Mouse (Mus musculus) heart, adult 8-10 months (tissue): ENCODE measurements at regions not wholly inside any gene's neighbourhood (a gene's known extent, or its start where the extent isn't known, plus 50 kb on each side); places are given as distances from the start of the nearest gene placed in this dataset.

Experiments used
- DNase-seq: peaks from one replicate; pipeline ENCODE4 v3.0.0; 2022; ENCODE audit warnings: low spot score

GRCm38 (mm10) chr2:75491150-75491549 lies 167.9 kb upstream of the Hnrnpa3 start:
- DNase-seq = no peak

- no peak for DNase-seq
Observed at GRCm38 (mm10) chr2:75491789-75492500, 167.1 kb upstream of the Hnrnpa3 start.

GRCm38 (mm10) chr2:75492501-75492898 lies 166.6 kb upstream of the Hnrnpa3 start:
- DNase-seq = no peak

GRCm38 (mm10) chr2:75496606-75497240 lies 162.3 kb upstream of the Hnrnpa3 start:
- no peak for DNase-seq

- no peak for DNase-seq
Observed at GRCm38 (mm10) chr2:75510223-75510622, 148.8 kb upstream of the Hnrnpa3 start.

GRCm38 (mm10) chr2:75512422-75513170 lies 146.5 kb upstream of the Hnrnpa3 start:
- no peak for DNase-seq

GRCm38 (mm10) chr2:75514171-75514570 lies 144.9 kb upstream of the Hnrnpa3 start:
- no peak for DNase-seq

- DNase-seq = no peak
Observed at GRCm38 (mm10) chr2:75516223-75516622, 142.8 kb upstream of the Hnrnpa3 start.

GRCm38 (mm10) chr2:75517096-75517495 lies 142.0 kb upstream of the Hnrnpa3 start:
- no peak for DNase-seq

- no peak for DNase-seq
Observed at GRCm38 (mm10) chr2:75518607-75519006, 140.5 kb upstream of the Hnrnpa3 start.

- DNase-seq = no peak
Observed at GRCm38 (mm10) chr2:75525562-75525961, 133.5 kb upstream of the Hnrnpa3 start.

- no peak for DNase-seq
Observed at GRCm38 (mm10) chr2:75528706-75529105, 130.4 kb upstream of the Hnrnpa3 start.

GRCm38 (mm10) chr2:75538114-75538513 lies 120.9 kb upstream of the Hnrnpa3 start:
- DNase-seq = no peak

- DNase-seq = no peak
Observed at GRCm38 (mm10) chr2:75539726-75540125, 119.3 kb upstream of the Hnrnpa3 start.

GRCm38 (mm10) chr2:75542331-75542730 lies 116.7 kb upstream of the Hnrnpa3 start:
- no peak for DNase-seq

GRCm38 (mm10) chr2:75542781-75543180 lies 116.3 kb upstream of the Hnrnpa3 start:
- peak; percentile 45 for DNase-seq

- no peak for DNase-seq
Observed at GRCm38 (mm10) chr2:75545971-75546370, 113.1 kb upstream of the Hnrnpa3 start.

GRCm38 (mm10) chr2:75555676-75556075 lies 103.4 kb upstream of the Hnrnpa3 start:
- no peak for DNase-seq

- DNase-seq = no peak
Observed at GRCm38 (mm10) chr2:75556744-75557143, 102.3 kb upstream of the Hnrnpa3 start.

GRCm38 (mm10) chr2:75557392-75557791 lies 101.7 kb upstream of the Hnrnpa3 start:
- no peak for DNase-seq

GRCm38 (mm10) chr2:75559920-75560319 lies 99.1 kb upstream of the Hnrnpa3 start:
- DNase-seq = no peak

GRCm38 (mm10) chr2:75563253-75563913 lies 95.7 kb upstream of the Hnrnpa3 start:
- no peak for DNase-seq
